Mouse (Mus musculus): ENCODE measurements around the gene Gtdc1.

Gene Gtdc1

DNA sequence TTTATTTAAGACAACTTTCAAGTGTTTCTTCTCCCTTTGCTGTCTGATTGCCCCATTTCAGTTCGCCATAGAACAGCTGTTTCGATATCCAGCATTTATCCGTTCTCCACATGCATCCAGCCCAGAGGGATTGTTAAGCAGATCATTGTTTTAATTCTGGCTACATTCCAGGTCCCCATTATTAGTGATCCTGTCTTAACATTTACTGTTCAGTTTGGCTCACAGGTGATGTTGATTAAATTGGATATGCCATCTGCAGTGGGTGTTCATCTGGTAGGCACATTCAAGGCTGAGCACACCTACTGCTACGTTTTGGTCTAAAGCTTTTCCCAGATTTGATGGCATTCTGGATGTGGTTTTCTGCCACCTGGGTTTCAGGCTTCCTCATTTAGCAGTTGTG lies 409.4 kb downstream of the Gtdc1 start:
- no peak for DNase-seq
